Mouse (Mus musculus) olfactory bulb, adult 2 months (tissue): Measurements from ENCODE around the gene Rgs12.

Experiments used
- CTCF ChIP-seq: fragments of 200-500 bp; IDR thresholded peaks from 2 replicates; pipeline ENCODE4 v1.5.1; 2012; ENCODE audit warnings: low read depth, mild to moderate bottlenecking, low read length, moderate library complexity; ENCODE audit not compliant: insufficient read depth
- POLR2A ChIP-seq: fragments of 200-500 bp; IDR thresholded peaks from 2 replicates; pipeline ENCODE4 v1.6.1; 2012; ENCODE audit warnings: mild to moderate bottlenecking, low read depth, low read length, moderate library complexity; ENCODE audit not compliant: insufficient read depth

DNA sequence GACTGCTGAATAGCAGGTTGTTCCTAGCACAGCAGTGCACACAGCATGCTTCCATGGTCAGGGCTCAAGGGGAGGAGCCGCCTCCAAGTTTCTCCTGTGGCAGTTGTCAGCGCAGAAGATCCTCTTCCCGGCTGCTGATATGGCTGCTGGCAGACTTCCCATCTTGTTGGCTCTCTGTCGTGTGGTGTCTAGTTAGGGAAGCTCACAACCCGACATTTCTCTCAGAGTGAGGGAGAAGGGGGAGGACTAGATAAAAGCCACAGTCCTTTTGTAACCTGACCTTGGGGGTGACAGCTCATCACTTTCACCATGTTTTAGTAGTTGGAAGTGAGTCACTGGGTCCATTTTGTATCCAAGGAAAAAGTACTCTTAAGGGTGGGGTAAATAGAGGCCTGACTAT is 6.4 kb downstream of the Rgs12 start:
- TF ChIP-seq POLR2A: no peak
- TF ChIP-seq CTCF: no peak
